ENCODE assay signal across 29 mouse cellular contexts in genomic region chr3:60478433-60478832, GRCm38 (mm10). TPM values are rescaled to one million over a fixed set of nuclear protein-coding genes. Genes with fewer than 3 reads are reported as not detected.
A peak's percentile ranks its signal among the peaks of the same experiment; 100 is the strongest.
DNase-seq lines count a peak whose midpoint lies in the region; ATAC-seq and TF ChIP-seq lines count a peak whose summit lies in the region.
"Had no signal": no experiment of that assay in that cellular context is flagged by ENCODE, and none has a peak within 500 bp of the region (broad histone marks: within the 10 kb centered on the region; RNA-seq: fewer than 3 reads in every experiment).

No protein-coding gene starts in this region.

- no peaks in the 10 kb centered on the region for H3K27me3 ChIP-seq in G1E (ENCODE audit: insufficient read depth, low read length)
- H3K27me3 ChIP-seq: embryonic facial prominence, embryonic 12.5 days; embryonic facial prominence, embryonic 15.5 days; forebrain, embryonic 12.5 days; forebrain, embryonic 15.5 days; heart, embryonic 13.5 days had no signal

- H3K4me1 ChIP-seq in G1E (ENCODE audit: insufficient read depth, low read depth, low read length) = peaks cover 48% of the 10 kb centered on the region
- H3K4me1 ChIP-seq: embryonic facial prominence, embryonic 12.5 days; embryonic facial prominence, embryonic 15.5 days; forebrain, embryonic 12.5 days; forebrain, embryonic 15.5 days; heart, embryonic 10.5 days; heart, embryonic 13.5 days had no signal

- peaks cover 100% of the 10 kb centered on the region for H3K79me2 ChIP-seq in macrophage (ENCODE audit: inconsistent target)

- H3K36me3 ChIP-seq in G1E (replicated peaks) (peaks cover 26% of the 10 kb centered on the region), macrophage (ENCODE audit: inconsistent target) (no peaks in the 10 kb centered on the region)
- H3K36me3 ChIP-seq: embryonic facial prominence, embryonic 12.5 days; embryonic facial prominence, embryonic 15.5 days; forebrain, embryonic 12.5 days; forebrain, embryonic 15.5 days; heart, embryonic 10.5 days; heart, embryonic 13.5 days had no signal

- no peak for DNase-seq in G1E (ENCODE audit: low spot score)
- no peak for DNase-seq in gastrocnemius, adult 18-20 months (ENCODE audit: low spot score)
- no peak for DNase-seq in lung, postnatal 10 days
- DNase-seq in cerebellum, postnatal 25 days = no peak
- DNase-seq: adrenal gland, postnatal 10 days; adrenal gland, postnatal 36 days; cerebellum, adult 11 months; cerebellum, adult 2 months; cerebellum, adult 9-11 months; cerebellum, postnatal 36 days; embryo, embryonic 11 days; gastrocnemius, postnatal 10 days; gastrocnemius, postnatal 36 days; heart, adult 2 months; heart, postnatal 14 days; heart, postnatal 4 days had no signal

- ATAC-seq in G1E (ENCODE audit: extremely low read depth, insufficient number of reproducible peaks, low FRiP score, poor library complexity, severe bottlenecking) = no peak
- ATAC-seq in megakaryocyte progenitor cell, adult 5-6 weeks (replicated peaks; ENCODE audit: poor library complexity) = 0 out of 2 replicates have a peak, but pooled peaks have one; percentile 2
- ATAC-seq: activated CD4-positive, CD25-positive, alpha-beta regulatory T cell, adult 4 months; forebrain, embryonic 15.5 days; hindbrain, postnatal 0 days; inflammation-experienced regulatory T-cells, adult 6 months; intestine, embryonic 16.5 days had no signal

- H3K4me3 ChIP-seq in G1E (ENCODE audit: low read depth, low read length) (peak overlapping the region; percentile 33; the same call in 1 of the 2 replicates), macrophage (ENCODE audit: inconsistent target) (no peak overlapping the region; the same call in 1 of the 2 replicates)
- H3K4me3 ChIP-seq: embryonic facial prominence, embryonic 12.5 days; embryonic facial prominence, embryonic 15.5 days; forebrain, embryonic 12.5 days; forebrain, embryonic 15.5 days; heart, adult 2 months; heart, embryonic 10.5 days; heart, embryonic 13.5 days had no signal

- H3K9me3 ChIP-seq in G1E (replicated peaks) = no peaks in the 10 kb centered on the region
- H3K9me3 ChIP-seq: embryonic facial prominence, embryonic 12.5 days; embryonic facial prominence, embryonic 15.5 days; forebrain, embryonic 12.5 days; forebrain, embryonic 15.5 days; heart, embryonic 10.5 days; heart, embryonic 13.5 days had no signal

- TF ChIP-seq CTCF in G1E (IDR thresholded peaks at IDR 0.05; ENCODE audit: low read depth, low read length) = no peak

- H3K27ac ChIP-seq in macrophage = peak overlapping the region; percentile 96
- H3K27ac ChIP-seq: embryonic facial prominence, embryonic 12.5 days; embryonic facial prominence, embryonic 15.5 days; forebrain, embryonic 12.5 days; forebrain, embryonic 15.5 days; heart, adult 2 months; heart, embryonic 10.5 days; heart, embryonic 13.5 days; hindbrain, embryonic 14.5 days; hindbrain, postnatal 0 days had no signal

- WGBS in macrophage (ENCODE audit: missing documents) = 8% methylated on average over 2 of the region's 2 CpGs

RNA-seq across cellular contexts. Expression of gene Mbnl1, which starts 5.8 kb away (rescaled TPM):
- total RNA-seq in G1E (2014; fragmentation: Nextera tagmentation) (879 and 928 TPM in 2 replicates), G1E (2017) (680 and 689 TPM in 2 replicates)
- polyA plus RNA-seq in G1E (2012) (115 and 131 TPM in 2 replicates), macrophage (2018) (311 to 412 TPM (median 370 TPM) in 3 replicates)
- 1,000 to 10,000 TPM in 15 of 26 experiments, 100 to 1,000 TPM in 10, 10 to 100 TPM in 1; 83.6 to 1,534 (median 1,127) TPM for total RNA-seq in macrophage (2018; cell fraction: chromatin; rRNA removed)
- total RNA-seq in macrophage (2018; cell fraction: cytosol; rRNA removed) = 100 to 1,000 TPM; 334 to 648 (median 462) TPM
- 1,000 to 10,000 TPM in 11 of 26 experiments, 100 to 1,000 TPM in 15; 271 to 1,882 (median 927) TPM for total RNA-seq in macrophage (2018; cell fraction: nucleus; rRNA removed)
- 542 and 611 TPM in 2 replicates for total RNA-seq in megakaryocyte progenitor cell, adult 5-6 weeks (2015)
- total RNA-seq in megakaryocyte progenitor cell, adult 5-6 weeks (2017) = 545 and 581 TPM in 2 replicates
- total RNA-seq in gastrocnemius, adult 18-20 months (2021) = 100 to 1,000 TPM; 501 to 534 TPM
